Mouse (Mus musculus): ENCODE data around the gene Rem1.

GRCm38 (mm10) chr2:152586926-152587560 is 39.7 kb upstream of the Rem1 start:
- TF ChIP-seq POLR2A (IDR thresholded peaks at IDR 0.05; ENCODE audit: borderline replicate concordance, insufficient read depth, low read length) (no peak), CTCF (IDR thresholded peaks at IDR 0.05; ENCODE audit: borderline replicate concordance, insufficient read depth, low read depth, low read length) (peak; percentile 37; the same call in 1 of the 2 replicates)
